Mouse (Mus musculus) stomach, postnatal 0 days (tissue): ENCODE results near the gene Dnajc4.

Source experiments
- CTCF ChIP-seq: IDR thresholded peaks from 2 replicates; pipeline ENCODE4 v1.5.1; 2016; ENCODE audit warnings: antibody characterized with exemption, low read depth, mild to moderate bottlenecking, moderate library complexity
- EP300 ChIP-seq: optimal IDR thresholded peaks from 2 replicates; pipeline ENCODE3; 2016; ENCODE audit warnings: antibody characterized with exemption

DNA sequence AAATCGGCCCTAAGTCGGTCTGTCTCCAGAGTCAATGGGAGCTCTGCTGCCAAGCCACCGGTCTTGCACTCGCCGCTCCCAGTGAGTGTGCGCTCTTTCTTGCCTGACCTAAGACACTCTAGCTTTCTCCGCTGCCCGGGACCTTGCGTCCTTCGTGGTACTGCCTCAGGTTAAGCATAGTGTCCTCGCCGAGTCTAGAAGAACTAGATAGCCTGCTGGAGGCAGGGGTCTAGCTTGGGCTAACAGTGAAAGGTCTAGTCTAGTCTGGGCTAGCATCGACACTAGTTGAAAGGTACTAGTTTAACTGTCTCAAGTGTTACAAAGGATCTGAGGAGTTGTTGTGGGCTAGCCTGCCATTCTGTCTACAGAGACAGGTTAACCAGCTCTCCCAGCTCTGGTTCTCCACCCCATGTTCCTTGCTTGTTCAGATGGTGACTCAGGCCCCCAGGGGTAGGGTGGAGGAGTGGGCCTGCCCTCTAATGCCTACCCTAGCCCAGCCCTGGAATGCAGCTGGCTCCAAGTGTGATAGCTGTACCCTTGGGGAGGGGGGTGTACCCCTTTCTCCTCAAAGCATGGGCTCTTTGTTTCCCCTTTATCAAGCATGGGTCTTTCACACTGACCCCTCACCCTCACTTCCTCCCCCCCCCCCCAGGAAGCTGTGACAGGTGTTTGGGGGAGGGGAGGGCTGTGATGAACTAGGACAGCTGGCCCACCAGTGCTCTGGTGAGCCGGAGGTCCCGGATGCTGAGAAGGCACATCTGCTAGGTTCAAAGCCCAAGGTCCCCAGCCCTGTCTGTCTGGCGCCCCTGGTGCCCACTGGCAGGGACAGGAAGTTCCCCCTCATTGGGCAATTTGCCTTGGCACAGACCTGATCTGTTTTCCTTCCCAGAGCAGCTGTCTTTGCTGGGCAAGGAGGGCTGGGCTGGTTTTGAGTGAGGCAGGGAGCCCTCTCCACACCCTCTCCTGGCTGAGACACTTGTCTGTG is 16.5 kb downstream of the Dnajc4 start, which contains the start of gene Plcb3:
- TF ChIP-seq CTCF: peak; percentile 57
- no peak for TF ChIP-seq EP300
